Mouse (Mus musculus) midbrain, embryonic 11.5 days (tissue): ENCODE data around the gene Gimap8. TPM values are rescaled to one million over a fixed set of nuclear protein-coding genes. Genes with fewer than 3 reads are reported as not detected.
A peak's percentile ranks its signal among the peaks of the same experiment; 100 is the strongest.

Experiments used
- ATAC-seq: fragments of 200-750 bp; cut with Nextera tagmentation; 2 replicates; pipeline ENCODE4 v1.8.0; 2017; ENCODE audit warnings: moderate TSS enrichment, moderate library complexity; ENCODE audit not compliant: low FRiP score
- DNase-seq: peaks from one replicate; pipeline ENCODE4 v3.0.0; 2015; ENCODE audit warnings: low spot score; ENCODE audit errors: missing footprints
- H3K27ac ChIP-seq: fragments of 300-500 bp; sonication (generic); 2 replicates; pipeline ENCODE4 v1.5.1; 2014; ENCODE audit warnings: low read depth, low read length
- H3K27me3 ChIP-seq: fragments of 300-500 bp; sonication (generic); 2 replicates; pipeline ENCODE4 v1.6.1; 2014; ENCODE audit warnings: mild to moderate bottlenecking, low read length, moderate library complexity, mixed read lengths; ENCODE audit not compliant: control insufficient read depth, insufficient read depth
- H3K36me3 ChIP-seq: fragments of 300-500 bp; sonication (generic); 2 replicates; pipeline ENCODE4 v1.6.1; 2014; ENCODE audit warnings: mild to moderate bottlenecking, low read length, moderate library complexity, mixed read lengths; ENCODE audit not compliant: control insufficient read depth, insufficient read depth
- H3K4me1 ChIP-seq: fragments of 300-500 bp; sonication (generic); 2 replicates; pipeline ENCODE4 v1.6.1; 2014; ENCODE audit warnings: low read length; ENCODE audit not compliant: control insufficient read depth, insufficient read depth
- H3K4me2 ChIP-seq: fragments of 300-500 bp; sonication (generic); 2 replicates; pipeline ENCODE4 v1.6.1; 2014; ENCODE audit warnings: mild to moderate bottlenecking, moderate library complexity
- H3K4me3 ChIP-seq: fragments of 300-500 bp; sonication (generic); 2 replicates; pipeline ENCODE4 v1.5.1; 2014; ENCODE audit warnings: low read depth, low read length
- H3K9ac ChIP-seq: fragments of 300-500 bp; sonication (generic); 2 replicates; pipeline ENCODE4 v1.6.1; 2014; ENCODE audit warnings: low read length
- H3K9me3 ChIP-seq: fragments of 300-500 bp; sonication (generic); 2 replicates; pipeline ENCODE4 v1.6.1; 2016; ENCODE audit warnings: low read length; ENCODE audit not compliant: control insufficient read depth
- WGBS: fragments of 180-500 bp; shearing (Covaris S2); extraction: QIAGEN DNeasy Blood & Tissue Kit; methylation state at CpG from one replicate; pipeline ENCODE4 v1.1.7; 2014; 5-methylcytosine and 5-hydroxymethylcytosine counted together
- polyA plus RNA-seq: library from polyadenylated mRNA; unstranded; fragments of >200 nt; fragmentation: Nextera tagmentation; extraction: Ambion mirVana; gene quantifications from 2 replicates; pipeline ENCODE4 v1.2.1, GENCODE M21; 2014

Gene Gimap8
- polyA plus RNA-seq, 1 experiment from 2014 or later = 0.25 TPM

GRCm38 (mm10) chr6:48674291-48675058 is 27.4 kb downstream of the Gimap8 start:
- WGBS = 91% methylated on average over 9 of the region's 9 CpGs
- DNase-seq (no peak), ATAC-seq (no peak)
- H3K9me3 ChIP-seq = no peaks in the 10 kb centered on the region
- no peak overlapping the region for H3K9ac ChIP-seq
- H3K36me3 ChIP-seq = no peaks in the 10 kb centered on the region
- H3K27me3 ChIP-seq = no peaks in the 10 kb centered on the region
- no peaks in the 10 kb centered on the region for H3K4me1 ChIP-seq
- no peak overlapping the region for H3K4me3 ChIP-seq
- H3K27ac ChIP-seq = no peak overlapping the region
- H3K4me2 ChIP-seq = no peak overlapping the region

- no peak overlapping the region for H3K27ac ChIP-seq
- no peaks in the 10 kb centered on the region for H3K36me3 ChIP-seq
- H3K4me1 ChIP-seq = no peaks in the 10 kb centered on the region
- H3K9ac ChIP-seq = no peak overlapping the region
- no peak for ATAC-seq
- no peaks in the 10 kb centered on the region for H3K27me3 ChIP-seq
- no peak overlapping the region for H3K4me3 ChIP-seq
- WGBS = 49% methylated on average over 10 of the region's 10 CpGs
- H3K9me3 ChIP-seq = no peaks in the 10 kb centered on the region
- H3K4me2 ChIP-seq = no peak overlapping the region
- DNase-seq = no peak
These were observed 28.4 kb downstream of the Gimap8 start for GRCm38 (mm10) chr6:48675400-48675930.

- no peaks in the 10 kb centered on the region for H3K4me1 ChIP-seq
- ATAC-seq (no peak), DNase-seq (peak; percentile 86)
- H3K27ac ChIP-seq = no peak within 1 kb of the TSS
- H3K36me3 ChIP-seq = no peaks in the 10 kb centered on the region
- H3K4me2 ChIP-seq = peak within 1 kb of the TSS; percentile 13
- H3K4me3 ChIP-seq = no peak within 1 kb of the TSS
- no peaks in the 10 kb centered on the region for H3K27me3 ChIP-seq
- 21% methylated on average over 13 of the region's 13 CpGs for WGBS
- H3K9ac ChIP-seq = peak within 1 kb of the TSS; percentile 20; the same call in 1 of the 2 replicates
- no peaks in the 10 kb centered on the region for H3K9me3 ChIP-seq
These were observed 29.2 kb downstream of the Gimap8 start, which contains the start of gene Gimap9 for GRCm38 (mm10) chr6:48675931-48676859. Gene Gimap9, plus strand, starts transcription at chr6:48676129.

DNA sequence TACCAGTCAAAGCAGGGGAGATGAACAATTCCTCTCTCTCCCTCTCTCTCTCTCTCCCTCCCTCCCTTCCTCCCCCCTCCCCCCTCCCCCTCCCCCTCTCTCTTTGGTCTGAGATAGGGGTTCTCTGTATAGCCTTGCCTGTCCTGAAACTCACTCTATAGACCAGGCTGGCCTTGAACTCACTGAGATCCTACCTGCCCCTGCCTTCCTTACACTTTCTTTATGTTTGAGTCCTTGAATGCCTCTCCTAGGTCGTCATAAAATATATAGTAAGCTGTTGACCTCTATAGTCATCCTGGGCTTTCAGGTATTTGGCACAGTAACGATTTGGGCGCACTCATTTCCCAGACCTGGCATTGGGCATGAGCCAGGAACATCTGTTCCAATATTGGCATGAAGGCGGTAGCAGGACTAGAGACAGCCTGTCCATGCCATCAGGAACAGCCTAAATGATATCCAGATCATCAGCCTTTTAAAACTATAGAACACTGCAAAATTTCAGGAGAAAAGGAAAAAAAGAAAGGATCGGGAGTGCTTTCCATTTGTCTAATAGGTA is 29.9 kb downstream of the Gimap8 start:
- ATAC-seq (no peak), DNase-seq (no peak)
- WGBS = 83% methylated on average over 5 of the region's 5 CpGs
- no peaks in the 10 kb centered on the region for H3K36me3 ChIP-seq
- no peak overlapping the region for H3K27ac ChIP-seq
- no peak overlapping the region for H3K4me3 ChIP-seq
- no peaks in the 10 kb centered on the region for H3K27me3 ChIP-seq
- no peaks in the 10 kb centered on the region for H3K9me3 ChIP-seq
- H3K4me1 ChIP-seq = no peaks in the 10 kb centered on the region
- H3K4me2 ChIP-seq = no peak overlapping the region
- no peak overlapping the region for H3K9ac ChIP-seq

DNA sequence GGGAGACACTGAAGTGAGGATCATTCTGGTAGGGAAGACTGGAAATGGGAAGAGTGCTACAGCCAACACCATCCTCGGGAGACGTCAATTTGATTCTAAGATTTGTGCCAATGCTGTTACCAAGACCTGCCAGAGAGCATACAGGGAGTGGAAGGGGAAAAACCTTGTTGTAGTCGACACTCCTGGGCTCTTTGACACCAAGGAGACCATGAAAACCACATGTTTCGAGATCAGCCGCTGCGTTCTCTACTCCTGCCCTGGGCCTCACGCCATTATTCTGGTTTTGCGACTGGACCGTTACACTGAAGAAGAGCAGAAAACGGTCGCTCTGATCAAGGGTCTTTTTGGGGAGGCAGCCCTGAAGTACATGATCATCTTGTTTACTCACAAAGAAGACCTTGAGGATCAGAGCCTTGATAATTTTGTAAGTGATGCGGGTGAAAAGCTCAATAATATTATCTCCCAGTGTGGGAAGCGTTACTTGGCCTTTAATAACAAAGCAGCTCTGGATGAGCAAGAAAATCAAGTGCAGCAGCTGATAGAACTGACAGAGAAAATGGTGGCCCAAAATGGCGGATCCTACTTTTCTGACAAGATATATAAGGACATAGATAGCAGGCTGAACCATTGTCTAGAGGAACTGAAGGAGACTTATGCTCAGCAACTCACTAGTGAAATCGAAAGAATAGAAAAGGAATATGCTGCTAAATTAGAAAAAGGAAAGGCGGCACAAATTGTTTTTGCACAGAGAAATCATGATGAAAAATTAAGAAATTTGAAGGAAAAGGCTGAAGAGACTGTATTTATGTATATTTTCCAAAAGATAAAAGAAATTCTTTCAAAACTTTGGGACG is 30.7 kb downstream of the Gimap8 start:
- ATAC-seq (no peak), DNase-seq (no peak)
- Histone ChIP-seq H3K9me3 (no peaks in the 10 kb centered on the region), H3K9ac (no peak overlapping the region), H3K4me1 (no peaks in the 10 kb centered on the region), H3K27ac (no peak overlapping the region), H3K36me3 (no peaks in the 10 kb centered on the region), H3K4me3 (no peak overlapping the region), H3K27me3 (no peaks in the 10 kb centered on the region), H3K4me2 (no peak overlapping the region)
- 94% methylated on average over 17 of the region's 17 CpGs for WGBS

DNA sequence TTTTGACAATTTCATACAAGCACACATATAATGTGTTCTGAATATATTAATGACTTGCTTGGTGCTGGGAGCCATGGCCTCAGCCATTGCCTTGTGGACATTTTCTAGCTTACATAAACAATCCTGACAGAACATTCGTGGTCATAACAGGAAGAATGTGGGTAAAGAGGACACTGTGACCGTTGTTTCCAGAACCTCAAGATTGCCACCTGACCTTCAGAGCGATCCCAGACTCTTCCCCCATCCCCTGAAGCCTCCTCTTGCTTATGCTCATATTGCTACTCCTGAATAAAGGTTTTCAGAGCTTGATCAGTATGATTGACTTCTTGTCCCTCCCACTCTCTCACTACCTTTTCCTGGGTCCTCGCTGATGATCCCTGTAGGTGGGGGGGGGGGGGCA is 31.4 kb downstream of the Gimap8 start:
- 85% methylated on average over 4 of the region's 4 CpGs for WGBS
- no peak overlapping the region for H3K27ac ChIP-seq
- H3K9me3 ChIP-seq = no peaks in the 10 kb centered on the region
- no peak overlapping the region for H3K9ac ChIP-seq
- H3K4me1 ChIP-seq = no peaks in the 10 kb centered on the region
- H3K4me3 ChIP-seq = no peak overlapping the region
- H3K27me3 ChIP-seq = no peaks in the 10 kb centered on the region
- no peaks in the 10 kb centered on the region for H3K36me3 ChIP-seq
- no peak for ATAC-seq
- H3K4me2 ChIP-seq = no peak overlapping the region
- DNase-seq = no peak

DNA sequence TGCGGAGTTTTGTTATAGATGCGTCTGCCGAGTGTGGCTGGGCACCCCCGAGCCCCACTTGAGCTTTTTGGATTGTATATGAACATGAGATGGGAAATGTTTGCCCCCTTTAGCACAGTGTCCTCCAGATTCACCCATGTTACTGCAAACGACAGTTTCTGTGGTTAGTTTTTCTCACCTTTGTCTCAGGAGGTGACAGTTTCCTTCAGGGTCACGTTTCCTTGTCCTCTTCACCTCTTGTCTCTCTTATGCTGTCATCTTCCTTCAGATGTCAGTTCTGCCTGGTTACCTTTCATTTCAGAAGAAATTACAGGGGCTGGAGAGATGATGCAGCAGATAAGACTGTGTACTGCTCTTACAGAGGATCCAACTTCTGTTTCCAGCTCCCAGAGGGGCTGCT is 32.7 kb downstream of the Gimap8 start:
- H3K27ac ChIP-seq = no peak overlapping the region
- ATAC-seq = no peak
- no peaks in the 10 kb centered on the region for H3K9me3 ChIP-seq
- H3K9ac ChIP-seq = no peak overlapping the region
- 84% methylated on average over 6 of the region's 6 CpGs for WGBS
- DNase-seq = no peak
- H3K4me2 ChIP-seq = no peak overlapping the region
- H3K27me3 ChIP-seq = no peaks in the 10 kb centered on the region
- no peak overlapping the region for H3K4me3 ChIP-seq
- H3K4me1 ChIP-seq = no peaks in the 10 kb centered on the region
- H3K36me3 ChIP-seq = no peaks in the 10 kb centered on the region

GRCm38 (mm10) chr6:48680421-48680820 is 33.4 kb downstream of the Gimap8 start:
- Histone ChIP-seq H3K27me3 (no peaks in the 10 kb centered on the region), H3K27ac (no peak overlapping the region), H3K9ac (no peak overlapping the region), H3K4me2 (no peak overlapping the region), H3K4me1 (no peaks in the 10 kb centered on the region), H3K36me3 (no peaks in the 10 kb centered on the region), H3K9me3 (no peaks in the 10 kb centered on the region), H3K4me3 (no peak overlapping the region)
- no peak for ATAC-seq
- no peak for DNase-seq
- WGBS = 80% methylated on average over 5 of the region's 5 CpGs
